Mouse (Mus musculus) olfactory bulb, adult 2 months (tissue): ENCODE results near the gene Gdf11.

Experiments
- CTCF ChIP-seq: fragments of 200-500 bp; IDR thresholded peaks from 2 replicates; pipeline ENCODE4 v1.5.1; 2012; ENCODE audit warnings: low read depth, mild to moderate bottlenecking, low read length, moderate library complexity; ENCODE audit not compliant: insufficient read depth
- POLR2A ChIP-seq: fragments of 200-500 bp; IDR thresholded peaks from 2 replicates; pipeline ENCODE4 v1.6.1; 2012; ENCODE audit warnings: mild to moderate bottlenecking, low read depth, low read length, moderate library complexity; ENCODE audit not compliant: insufficient read depth

- TF ChIP-seq CTCF (no peak), POLR2A (0 out of 2 replicates have a peak, but pooled peaks have one; percentile 18)
These were observed 42.1 kb upstream of the Gdf11 start, which contains the start of gene Itga7 for GRCm38 (mm10) chr10:128933574-128933973.
